Mouse (Mus musculus) myocyte (in vitro differentiated cells): Measurements from ENCODE around the gene Polr1e.

Source experiments
- CEBPB ChIP-seq: IDR thresholded peaks from 2 replicates; pipeline ENCODE4 v1.6.1; 2011; ENCODE audit warnings: mild to moderate bottlenecking, moderate library complexity; ENCODE audit not compliant: poor library complexity, insufficient read depth, severe bottlenecking
- E2F4 ChIP-seq: IDR thresholded peaks from one replicate; pipeline ENCODE4 v1.6.1; 2011; ENCODE audit warnings: mild to moderate bottlenecking, control low read depth, moderate library complexity; ENCODE audit not compliant: insufficient read depth
- POLR2A ChIP-seq: IDR thresholded peaks from one replicate; pipeline ENCODE4 v1.6.1; 2011; ENCODE audit warnings: low read depth, mild to moderate bottlenecking, control low read depth, moderate library complexity; ENCODE audit not compliant: insufficient read length
- POLR2AphosphoS2 ChIP-seq: IDR thresholded peaks from one replicate; pipeline ENCODE4 v1.6.1; 2011; ENCODE audit warnings: low read depth, control low read depth; ENCODE audit not compliant: insufficient read length
- REST ChIP-seq: IDR thresholded peaks from one replicate; pipeline ENCODE4 v1.6.1; 2011; ENCODE audit warnings: mild to moderate bottlenecking, control low read depth, moderate library complexity; ENCODE audit not compliant: insufficient read depth, insufficient read length
- SRF ChIP-seq: IDR thresholded peaks from one replicate; pipeline ENCODE4 v1.6.1; 2011; ENCODE audit warnings: low read depth; ENCODE audit not compliant: control insufficient read depth, insufficient read length
- TCF12 ChIP-seq: IDR thresholded peaks from one replicate; pipeline ENCODE4 v1.6.1; 2011; ENCODE audit warnings: mild to moderate bottlenecking, control low read depth; ENCODE audit not compliant: poor library complexity, insufficient read depth, severe bottlenecking
- USF1 ChIP-seq: IDR thresholded peaks from one replicate; pipeline ENCODE4 v1.6.1; 2011; ENCODE audit warnings: low read depth, mild to moderate bottlenecking, control low read depth, moderate library complexity

GRCm38 (mm10) chr4:45010806-45011415, 7.5 kb upstream of the Polr1e start:
- TF ChIP-seq USF1 (no peak), REST (no peak), CEBPB (no peak), POLR2A (no peak), TCF12 (no peak), POLR2AphosphoS2 (no peak), E2F4 (no peak), SRF (no peak)
